Mouse (Mus musculus) heart, postnatal 0 days (tissue): Measurements from ENCODE around the gene Klf6.

Experiments used
- CTCF ChIP-seq: IDR thresholded peaks from 2 replicates; pipeline ENCODE4 v1.5.1; 2016; ENCODE audit warnings: antibody characterized with exemption, control low read depth, low read depth
- EP300 ChIP-seq: IDR thresholded peaks from 2 replicates; pipeline ENCODE4 v1.6.1; 2016; ENCODE audit warnings: antibody characterized with exemption, low read depth

DNA sequence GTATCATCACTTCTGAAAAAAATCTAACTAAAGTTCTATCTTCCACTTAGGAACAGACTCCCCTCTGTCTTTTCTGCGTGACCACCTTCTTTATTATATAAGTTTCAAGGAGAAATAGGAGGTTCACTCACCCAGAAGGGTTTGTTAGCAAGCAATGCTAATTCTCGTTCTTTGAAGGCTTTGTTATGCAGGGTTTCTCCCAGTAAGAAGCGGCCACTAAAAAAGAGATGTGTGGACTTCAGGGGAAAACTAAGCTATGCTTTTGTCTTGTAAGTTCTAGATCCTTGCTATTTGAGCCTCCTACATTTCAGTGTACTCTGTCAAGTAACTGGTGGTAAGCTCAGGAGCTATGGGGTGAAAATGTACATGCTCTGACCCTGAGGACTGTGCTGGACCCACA is 38.4 kb downstream of the Klf6 start:
- TF ChIP-seq EP300 (no peak), CTCF (no peak)
